Mouse (Mus musculus): ENCODE results near the gene Gm37240.

The Gm37240 gene

GRCm38 (mm10) chr3:85140488-85140887 lies 746.8 kb downstream of the Gm37240 start:
- DNase-seq (ENCODE audit: low read depth, low spot score): no peak

- DNase-seq (ENCODE audit: low read depth, low spot score): no peak
Measured at GRCm38 (mm10) chr3:85138407-85138806, 748.9 kb downstream of the Gm37240 start.

DNA sequence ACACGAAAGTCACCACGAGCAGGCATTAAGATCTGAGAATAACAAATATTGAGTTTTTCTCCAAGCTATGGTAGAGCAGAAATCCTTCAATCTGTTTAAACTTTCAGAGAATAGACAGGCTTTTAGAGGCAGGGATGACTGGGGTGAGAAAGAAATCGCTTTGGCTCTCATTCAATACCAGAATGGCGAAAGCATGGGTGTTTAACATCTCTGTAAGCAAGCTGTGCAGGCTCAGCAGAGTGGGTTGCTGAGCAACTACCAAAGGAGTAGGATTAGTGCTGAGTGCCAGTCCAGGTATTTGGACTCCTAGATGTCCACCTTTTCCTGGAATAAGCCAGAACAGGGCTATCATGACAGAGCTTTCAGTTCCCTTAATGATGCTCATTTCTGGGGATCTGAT lies 753.8 kb downstream of the Gm37240 start:
- DNase-seq (ENCODE audit: low read depth, low spot score): no peak

- no peak for DNase-seq (ENCODE audit: low read depth, low spot score)
Measured at GRCm38 (mm10) chr3:85131878-85132277, 755.4 kb downstream of the Gm37240 start.

GRCm38 (mm10) chr3:85128546-85128945 lies 758.8 kb downstream of the Gm37240 start:
- no peak for DNase-seq (ENCODE audit: low read depth, low spot score)

DNA sequence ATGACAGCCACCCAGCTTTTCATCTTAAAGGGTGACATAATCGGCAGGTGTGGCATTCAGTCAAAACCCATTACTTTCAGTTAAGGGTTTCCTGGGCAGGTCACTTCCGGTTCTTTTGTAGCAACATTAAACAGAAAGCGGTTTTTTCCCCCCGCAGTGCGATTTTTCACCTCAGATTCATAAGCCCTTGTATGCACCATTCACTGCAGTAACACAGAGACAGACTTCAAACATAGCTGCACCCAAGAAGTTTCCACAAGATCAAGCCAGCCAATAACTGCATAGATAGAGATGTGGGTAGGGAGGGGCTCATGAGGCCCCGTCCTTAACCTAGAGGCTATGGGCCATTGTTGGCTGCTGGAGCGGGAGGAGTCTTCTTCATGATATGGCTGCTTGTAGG lies 760.3 kb downstream of the Gm37240 start:
- no peak for DNase-seq (ENCODE audit: low read depth, low spot score)

- no peak for DNase-seq (ENCODE audit: low read depth, low spot score)
Measured at GRCm38 (mm10) chr3:85125471-85125870, 761.8 kb downstream of the Gm37240 start.

DNA sequence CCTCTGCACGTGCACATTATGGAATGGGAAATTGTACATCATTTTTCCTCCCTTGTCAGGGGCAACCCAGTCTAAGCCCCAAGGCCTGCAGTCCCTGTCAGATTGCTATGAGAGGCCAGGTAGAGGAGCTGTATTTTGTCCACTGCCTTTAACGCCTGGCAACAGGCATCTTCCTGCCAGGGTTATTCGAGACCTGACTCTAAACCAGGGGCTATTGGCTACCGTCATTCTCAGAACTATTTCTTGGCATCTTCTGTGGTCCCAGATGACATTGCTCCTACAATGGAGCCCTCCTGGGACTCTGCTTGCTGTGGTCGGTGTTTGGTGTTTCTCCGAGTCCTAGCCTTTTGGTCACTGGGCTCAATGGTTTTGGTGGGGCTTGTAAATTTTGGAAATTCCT lies 762.4 kb downstream of the Gm37240 start:
- no peak for DNase-seq (ENCODE audit: low read depth, low spot score)

DNA sequence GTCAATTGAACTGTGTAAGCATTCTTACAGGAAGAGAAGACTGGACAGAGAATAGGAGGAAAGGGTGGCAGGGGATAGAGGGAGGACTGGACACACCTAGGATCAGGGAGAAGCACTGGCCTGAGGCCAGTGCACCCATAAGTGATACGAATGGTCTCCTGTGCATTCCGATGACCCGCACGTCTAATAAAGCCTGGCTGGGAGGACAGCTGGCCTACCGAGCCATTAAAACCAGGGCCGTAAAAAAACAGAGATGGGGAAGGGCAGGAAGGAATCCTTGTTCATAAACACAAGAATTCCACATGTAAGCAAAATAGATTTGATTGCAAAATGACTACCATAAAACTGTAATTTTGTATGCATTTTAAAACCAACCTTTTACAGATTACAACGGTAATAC lies 762.9 kb downstream of the Gm37240 start:
- DNase-seq (ENCODE audit: low read depth, low spot score): no peak

DNA sequence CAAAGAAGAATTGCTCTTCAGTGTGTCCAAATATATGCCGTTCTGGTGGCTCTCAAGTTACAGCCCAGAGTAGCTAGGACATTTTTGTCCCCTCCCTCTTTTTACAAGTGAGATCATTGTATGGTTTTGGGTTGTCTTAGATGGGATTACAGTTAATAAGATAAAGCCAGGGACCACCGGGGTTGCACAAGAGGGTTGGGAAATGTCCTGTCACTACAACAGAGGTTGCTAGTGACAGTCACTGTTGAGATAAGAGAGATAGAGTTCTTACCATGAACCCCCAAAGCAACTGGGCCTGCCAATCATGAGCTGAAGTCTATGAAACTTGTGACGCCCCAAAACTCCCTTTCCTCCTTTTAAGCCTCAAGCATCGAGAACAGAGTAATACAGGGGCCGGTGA lies 769.6 kb downstream of the Gm37240 start:
- DNase-seq (ENCODE audit: low read depth, low spot score): no peak

DNA sequence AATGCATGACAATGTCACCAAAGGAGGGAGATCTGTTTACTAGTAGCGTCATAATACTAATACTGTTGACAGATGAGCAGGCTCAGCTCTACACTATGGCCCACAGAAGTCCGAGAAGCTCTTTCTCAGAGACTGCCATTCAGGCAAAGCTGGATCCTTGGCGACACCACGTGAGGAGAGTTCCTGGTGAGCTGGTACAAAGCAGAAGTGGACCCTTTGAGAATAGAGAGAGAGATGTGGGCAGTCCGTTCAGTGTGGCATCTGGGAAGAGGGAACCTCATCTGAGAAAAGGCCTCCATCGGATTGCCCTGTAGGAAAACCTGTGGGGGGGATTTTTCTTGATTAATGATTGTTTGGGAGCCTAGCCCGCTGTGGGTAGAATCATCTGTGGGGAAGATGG lies 770.3 kb downstream of the Gm37240 start:
- DNase-seq (ENCODE audit: low read depth, low spot score): no peak

DNA sequence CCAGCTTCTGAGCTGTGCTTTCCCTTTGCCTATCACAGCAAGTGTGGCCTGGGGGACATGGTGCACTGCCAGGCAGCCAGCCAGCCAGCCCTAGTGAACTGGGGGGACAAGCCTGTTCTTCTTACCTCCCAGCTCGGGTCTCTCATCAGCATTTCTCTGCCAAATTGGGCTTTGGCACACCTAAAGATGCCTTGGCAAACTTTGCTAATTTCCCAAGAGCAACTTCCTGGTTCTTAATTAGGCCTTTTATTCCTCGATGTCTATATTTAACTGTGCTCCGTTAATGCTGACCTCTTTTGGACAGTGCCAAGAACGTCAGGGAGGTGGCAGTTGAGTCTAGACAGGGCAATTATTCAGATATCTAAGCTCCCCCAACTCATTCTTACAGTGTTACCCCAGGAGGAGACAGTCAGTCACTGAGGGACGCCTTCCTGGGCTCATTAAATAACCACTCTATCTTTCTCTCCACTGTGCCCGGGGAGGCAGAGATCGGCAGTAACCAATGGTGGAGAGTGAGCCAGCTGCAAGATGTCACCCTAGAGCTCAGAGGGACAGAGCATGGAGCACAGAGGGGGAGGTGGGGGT lies 771.3 kb downstream of the Gm37240 start:
- DNase-seq (ENCODE audit: low read depth, low spot score): no peak

DNA sequence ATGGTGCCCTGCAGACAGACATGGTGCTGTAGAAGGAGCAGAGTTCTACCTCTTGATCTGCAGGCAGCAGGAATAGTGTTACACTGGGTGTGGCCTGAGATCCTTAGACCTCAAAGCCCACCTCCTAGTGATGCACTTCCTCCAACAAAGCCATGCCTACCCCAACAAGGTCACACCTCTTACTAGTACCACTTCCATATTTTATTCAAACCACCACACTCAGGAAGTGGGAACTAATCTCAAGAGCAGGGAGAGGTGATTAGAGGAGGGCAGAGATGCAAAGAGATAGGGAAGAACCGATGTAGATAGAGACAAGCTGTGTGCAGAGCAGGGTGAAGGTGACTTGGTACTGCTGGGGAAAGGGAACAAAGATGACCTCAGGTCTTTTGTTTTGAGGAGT lies 773.8 kb downstream of the Gm37240 start:
- DNase-seq (ENCODE audit: low read depth, low spot score): no peak

DNA sequence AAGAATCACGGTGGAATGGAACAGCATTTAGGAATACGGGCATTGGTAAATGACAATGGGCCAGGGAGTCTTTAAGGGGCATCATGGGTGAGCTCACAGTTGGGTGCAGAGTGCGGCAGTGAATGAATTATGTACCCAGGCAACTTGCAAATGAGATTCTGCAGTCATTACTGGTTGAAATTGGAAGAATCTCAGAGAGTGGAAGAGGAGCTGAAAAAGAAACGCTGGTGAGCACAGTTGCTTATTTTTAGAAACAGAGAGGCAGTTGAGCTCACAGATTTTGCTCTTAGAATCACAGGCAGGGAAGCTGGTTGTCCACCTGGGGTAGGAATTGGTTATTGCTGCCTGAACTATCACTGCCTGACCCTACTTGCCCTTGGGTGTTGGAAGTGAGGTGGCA lies 776.6 kb downstream of the Gm37240 start:
- no peak for DNase-seq (ENCODE audit: low read depth, low spot score)

DNA sequence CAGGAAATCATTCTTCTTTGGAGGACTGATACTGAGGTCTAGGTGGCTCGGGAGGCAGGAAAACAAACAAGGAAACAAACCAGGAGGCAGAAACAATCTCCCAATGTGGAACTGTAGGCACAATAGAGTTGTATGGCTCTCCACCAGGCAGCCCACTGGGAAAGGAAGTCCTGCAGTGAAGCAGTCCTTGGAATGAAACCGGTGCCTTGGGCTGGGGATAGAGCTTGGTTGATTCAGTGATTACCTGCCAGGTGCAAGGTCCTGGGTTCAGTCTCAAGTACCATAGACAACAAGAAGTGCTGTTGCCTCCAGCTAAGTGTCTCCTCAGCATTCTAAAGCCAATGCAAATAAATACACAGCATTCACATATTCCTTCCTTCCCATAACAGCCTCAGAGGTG lies 778.1 kb downstream of the Gm37240 start:
- DNase-seq (ENCODE audit: low read depth, low spot score): no peak

GRCm38 (mm10) chr3:85108396-85108795 lies 778.9 kb downstream of the Gm37240 start:
- DNase-seq (ENCODE audit: low read depth, low spot score): no peak

GRCm38 (mm10) chr3:85106956-85107355 lies 780.4 kb downstream of the Gm37240 start:
- DNase-seq (ENCODE audit: low read depth, low spot score): no peak

DNA sequence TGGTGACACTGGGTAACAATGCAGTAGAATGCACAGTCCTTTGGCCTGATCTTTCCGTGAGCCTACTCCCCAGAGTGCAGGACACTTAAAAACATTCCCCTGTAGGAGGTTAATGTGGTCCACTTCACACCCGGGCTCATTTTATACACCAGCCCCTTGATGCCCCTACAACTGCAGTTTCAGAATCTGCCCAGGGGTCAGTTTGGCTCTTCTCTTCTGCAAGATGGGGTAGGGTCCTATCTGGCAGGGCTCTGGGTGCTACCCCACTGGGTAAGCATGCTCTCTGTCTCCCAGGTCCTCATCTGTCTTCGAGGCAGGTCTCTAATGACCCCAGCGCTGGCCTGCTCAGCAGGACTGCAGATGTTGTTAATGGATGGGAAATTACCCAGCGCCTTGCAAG lies 783.0 kb downstream of the Gm37240 start:
- no peak for DNase-seq (ENCODE audit: low read depth, low spot score)

DNA sequence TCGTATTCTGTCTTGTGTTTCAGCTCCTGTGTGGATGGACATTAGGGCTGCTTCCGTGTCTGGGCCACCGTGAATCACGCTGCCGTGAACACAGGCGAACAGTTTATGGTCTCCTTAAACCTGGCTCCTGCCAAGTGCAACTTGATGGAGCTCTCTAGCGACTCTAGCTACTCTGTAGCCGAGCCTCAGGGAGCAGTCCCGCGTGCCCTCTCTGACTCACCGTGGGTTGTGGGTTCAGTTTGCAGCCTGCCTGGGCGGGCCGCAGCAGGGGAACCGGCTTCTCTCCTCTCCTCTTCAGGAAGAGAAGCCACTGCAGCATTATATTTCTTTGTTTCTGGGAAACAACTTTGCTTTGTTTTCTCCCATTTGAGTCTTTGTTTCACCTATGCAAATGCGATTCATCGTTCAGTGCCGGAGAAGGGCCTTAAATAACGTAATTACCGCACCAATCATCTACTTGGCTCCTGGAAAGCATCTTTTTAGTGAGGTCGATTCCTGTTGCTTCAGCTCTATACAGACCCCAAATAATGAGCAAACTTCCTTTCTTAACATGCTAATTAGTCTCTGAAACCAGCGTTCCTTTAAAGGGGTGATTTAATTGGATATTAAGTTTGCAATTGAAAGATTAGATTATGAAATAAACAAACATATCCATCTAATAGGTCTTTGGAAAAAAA lies 806.3 kb downstream of the Gm37240 start:
- DNase-seq (ENCODE audit: low read depth, low spot score): no peak

DNA sequence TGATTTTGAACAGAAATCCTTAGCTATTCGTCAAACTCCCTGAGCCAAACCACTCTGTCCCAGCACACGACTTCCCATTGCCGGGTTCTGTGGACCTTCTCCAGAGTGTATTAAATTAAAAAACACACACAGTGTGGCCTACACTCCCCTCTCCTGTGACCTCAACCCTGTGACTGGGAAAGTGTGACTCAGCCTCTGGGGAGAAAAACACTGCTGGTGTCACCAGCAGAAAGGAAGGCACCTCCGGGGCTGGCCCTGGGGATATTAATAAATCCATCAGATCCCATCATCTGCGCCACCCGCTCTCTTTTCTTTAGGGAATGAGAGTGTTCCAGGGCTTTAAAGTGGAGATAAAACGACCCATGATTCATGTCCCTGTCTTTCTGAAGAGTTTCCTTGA lies 823.2 kb downstream of the Gm37240 start:
- no peak for DNase-seq (ENCODE audit: low read depth, low spot score)

GRCm38 (mm10) chr3:85060153-85060552 lies 827.2 kb downstream of the Gm37240 start:
- no peak for DNase-seq (ENCODE audit: low read depth, low spot score)

GRCm38 (mm10) chr3:85057245-85057644 lies 830.1 kb downstream of the Gm37240 start:
- no peak for DNase-seq (ENCODE audit: low read depth, low spot score)

DNA sequence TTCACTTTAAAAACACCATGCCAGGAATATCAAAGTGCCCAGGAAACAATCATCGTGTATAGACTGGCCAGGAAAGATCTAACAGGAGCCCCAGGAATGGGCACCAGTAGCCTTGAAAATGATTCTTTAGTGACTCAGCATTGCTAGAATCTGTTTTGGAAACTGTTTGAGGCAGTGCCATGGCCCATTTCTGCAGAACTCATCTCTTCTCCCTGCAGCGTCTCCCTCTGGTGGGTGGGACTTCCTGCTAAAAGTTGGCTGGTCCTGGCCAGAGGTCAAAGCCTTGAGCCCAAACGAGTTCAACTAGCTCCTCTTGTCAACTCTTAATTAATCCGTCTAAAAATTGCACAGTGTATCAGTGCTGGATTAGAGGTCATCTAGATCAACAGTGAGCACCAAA lies 833.8 kb downstream of the Gm37240 start:
- no peak for DNase-seq (ENCODE audit: low read depth, low spot score)

GRCm38 (mm10) chr3:85052196-85052595 lies 835.1 kb downstream of the Gm37240 start:
- no peak for DNase-seq (ENCODE audit: low read depth, low spot score)

Measured in retina, postnatal 7 days (tissue).